Mouse (Mus musculus) E14TG2a.4 (cell line): ENCODE results near the gene Aqp5.

Experiments used
- CTCF ChIP-seq: conservative IDR thresholded peaks from 2 replicates; pipeline ENCODE4 v1.5.1; 2014; ENCODE audit warnings: low read length
- NANOG ChIP-seq: IDR thresholded peaks from 2 replicates; pipeline ENCODE4 v1.6.1; 2014; ENCODE audit warnings: borderline replicate concordance, low read length, mixed read lengths
- POU5F1 ChIP-seq: IDR thresholded peaks from 2 replicates; pipeline ENCODE4 v1.6.1; 2014; ENCODE audit warnings: low read length, borderline replicate concordance

GRCm38 (mm10) chr15:99599245-99600070, 8.9 kb downstream of the Aqp5 start:
- TF ChIP-seq CTCF (no peak), POU5F1 (no peak), NANOG (no peak)
